Mouse (Mus musculus) layer of hippocampus, adult 18-20 months (tissue): ENCODE results near the gene Dnajc12. TPM values are rescaled to one million over a fixed set of nuclear protein-coding genes. Genes with fewer than 3 reads are reported as not detected.
"Not testable (repeated sequence)": the region's sequence is repeated elsewhere in the genome, so short reads cannot be mapped to it uniquely, and the experiment has no call there.

ENCODE experiments used
- DNase-seq, 2 experiments: peaks; one replicate each; pipeline ENCODE4 v3.0.0; 2022; ENCODE audit warnings: low spot score in 2 of 2
- total RNA-seq, 2 experiments: library from RNA; stranded (reverse); gene quantifications; 2 replicates each; pipeline ENCODE4 v1.2.3; 2021

Gene Dnajc12
- total RNA-seq, 2 experiments from 2014 or later = 20.8 to 23.4 TPM

DNA sequence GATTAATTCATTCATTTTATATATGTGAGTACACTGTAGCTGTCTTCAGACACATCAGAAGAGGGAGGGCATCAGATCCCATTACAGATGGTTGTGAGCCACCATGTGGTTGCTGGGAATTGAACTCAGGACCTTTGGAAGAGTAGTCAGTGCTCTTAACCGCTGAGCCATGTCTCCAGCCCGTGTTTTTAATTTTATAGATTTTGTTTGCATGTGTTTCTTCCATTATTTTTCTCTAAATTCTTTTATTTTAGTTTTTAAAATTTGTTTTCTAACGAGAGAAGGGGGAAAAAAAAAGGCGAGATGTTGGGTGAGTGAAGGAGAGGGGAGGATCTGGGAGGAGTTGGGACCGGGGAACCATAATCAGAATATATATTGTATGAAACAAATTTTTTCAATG lies 3.7 kb downstream of the Dnajc12 start:
- not testable (repeated sequence) for DNase-seq

DNA sequence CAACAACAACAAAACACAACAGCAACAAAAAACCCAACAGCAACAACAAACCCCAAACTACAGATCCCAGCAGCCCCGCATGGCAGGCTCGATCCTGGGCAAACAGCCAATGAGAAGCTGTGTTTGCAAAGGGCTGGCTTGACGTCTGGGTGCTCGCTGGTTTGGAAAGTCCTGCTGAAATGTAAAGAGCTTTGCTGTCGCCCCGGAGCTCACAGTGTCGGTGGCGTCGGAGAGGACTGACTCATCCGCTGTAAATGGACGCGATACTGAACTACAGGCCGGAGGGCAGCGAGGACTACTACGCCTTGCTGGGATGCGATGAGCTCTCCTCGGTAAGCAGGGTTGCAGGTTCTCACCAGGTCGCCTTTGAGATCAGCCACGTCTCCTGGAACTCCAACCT lies 4.2 kb downstream of the Dnajc12 start:
- DNase-seq = peak; percentile 83 to 92

DNA sequence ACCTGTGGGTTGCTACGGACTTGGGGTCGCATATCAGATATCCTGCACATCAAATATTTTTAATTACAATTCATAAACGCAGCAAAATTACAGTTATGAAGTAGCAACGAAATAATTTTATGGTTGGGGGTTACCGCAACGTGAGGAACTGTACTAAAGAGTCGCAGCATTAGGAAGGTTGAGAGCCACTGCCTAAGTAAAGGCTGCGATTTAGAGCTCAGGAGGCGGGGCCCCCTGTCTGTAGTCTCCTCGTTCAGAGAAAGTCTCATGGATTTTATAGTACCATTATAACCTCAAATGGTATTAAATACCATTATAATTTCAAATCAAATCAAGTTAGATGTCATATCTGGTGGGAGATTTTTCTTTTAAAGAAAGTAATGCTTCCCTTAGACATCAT lies 4.7 kb downstream of the Dnajc12 start:
- no peak for DNase-seq

DNA sequence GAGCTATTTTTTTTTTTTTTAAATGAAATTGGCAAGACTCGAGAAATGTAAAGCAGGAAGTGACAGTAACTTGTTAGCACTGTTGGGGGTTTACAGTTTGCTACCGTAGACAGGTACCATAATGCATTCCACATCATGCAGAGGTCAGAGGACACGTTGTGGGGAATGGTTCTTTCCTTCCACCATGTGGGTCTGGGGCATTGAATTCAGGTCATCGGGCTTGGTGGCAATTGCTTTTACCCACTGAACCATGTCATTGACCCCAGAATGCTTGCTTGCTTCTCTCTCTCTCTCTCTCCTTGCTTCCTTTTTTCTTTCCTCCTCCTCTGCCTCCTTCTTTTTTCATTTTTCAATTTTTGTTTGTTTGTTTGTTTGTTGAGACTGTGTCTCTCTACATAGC lies 6.7 kb downstream of the Dnajc12 start:
- no peak for DNase-seq

DNA sequence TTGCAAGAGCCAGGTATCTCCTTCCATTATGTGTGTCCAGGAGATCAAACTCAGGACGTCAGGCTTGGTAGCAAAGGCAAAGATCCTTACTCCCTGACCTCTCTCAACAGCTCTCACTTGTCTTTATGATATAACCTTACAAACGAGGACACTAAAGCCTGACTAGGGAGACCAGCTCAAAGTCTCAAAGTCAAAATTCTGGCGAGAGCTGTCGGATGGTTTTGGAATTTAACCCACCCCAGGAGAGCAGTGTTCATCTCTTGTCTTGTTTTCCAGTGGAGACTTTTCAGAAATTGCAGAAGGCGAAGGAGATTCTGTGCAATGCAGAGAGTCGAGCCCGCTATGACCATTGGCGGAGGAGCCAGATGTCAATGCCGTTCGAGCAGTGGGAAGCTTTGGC lies 14.7 kb downstream of the Dnajc12 start:
- DNase-seq = no peak

DNA sequence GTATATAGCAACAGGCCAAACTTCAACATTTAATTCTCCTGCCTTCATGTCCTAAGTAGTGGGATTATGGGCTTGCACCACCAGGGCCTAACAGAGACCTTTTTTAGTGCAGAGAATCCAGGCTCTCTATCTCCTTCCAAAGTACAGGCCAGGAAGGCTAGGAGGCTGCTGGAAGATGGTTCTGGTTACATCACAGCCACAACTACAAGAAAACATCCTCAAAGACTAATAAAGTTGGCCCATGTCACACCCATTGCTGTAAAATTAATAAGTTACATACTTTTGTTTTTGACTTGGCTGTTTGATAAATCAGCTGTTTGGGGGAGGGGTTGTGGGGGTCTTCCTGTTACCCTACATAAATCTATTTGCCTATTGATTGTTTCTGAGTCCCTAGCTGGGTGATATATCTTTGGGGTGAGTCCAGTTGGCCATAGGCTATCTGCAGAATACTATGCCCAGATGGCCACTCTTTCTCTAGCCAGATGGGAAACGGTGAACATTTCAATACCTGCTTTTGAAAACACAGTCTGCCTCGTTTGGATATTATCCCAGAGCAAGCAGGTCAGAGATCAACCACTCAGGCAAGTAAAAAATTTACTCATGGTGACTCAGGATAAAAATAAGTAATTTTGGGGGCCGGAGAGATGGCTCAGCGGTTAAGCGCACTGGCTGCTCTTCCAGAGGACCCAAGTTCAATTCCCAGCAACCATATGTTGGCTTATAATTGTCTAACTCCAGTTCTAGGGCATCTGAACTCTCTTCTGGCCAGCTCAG lies 20.7 kb downstream of the Dnajc12 start:
- no peak for DNase-seq

DNA sequence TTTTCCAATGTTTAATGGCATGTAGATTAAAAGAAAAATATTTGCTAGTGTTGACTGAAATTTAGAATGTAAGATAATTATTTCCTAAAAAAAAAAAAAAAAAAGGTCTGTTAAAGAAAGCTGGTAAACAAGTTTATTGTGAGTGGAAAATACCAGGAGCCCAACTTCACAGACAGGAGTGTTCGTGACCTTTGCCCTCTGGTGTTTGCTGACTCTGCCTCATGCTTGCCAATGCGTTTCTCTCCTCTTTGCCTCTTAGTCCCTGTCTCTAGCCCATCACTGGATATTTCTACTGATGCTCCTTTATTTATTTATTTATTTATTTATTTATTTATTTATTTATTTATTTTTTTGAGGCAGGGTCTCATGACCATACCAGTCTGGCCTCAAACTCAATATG lies 21.4 kb downstream of the Dnajc12 start:
- DNase-seq = no peak

DNA sequence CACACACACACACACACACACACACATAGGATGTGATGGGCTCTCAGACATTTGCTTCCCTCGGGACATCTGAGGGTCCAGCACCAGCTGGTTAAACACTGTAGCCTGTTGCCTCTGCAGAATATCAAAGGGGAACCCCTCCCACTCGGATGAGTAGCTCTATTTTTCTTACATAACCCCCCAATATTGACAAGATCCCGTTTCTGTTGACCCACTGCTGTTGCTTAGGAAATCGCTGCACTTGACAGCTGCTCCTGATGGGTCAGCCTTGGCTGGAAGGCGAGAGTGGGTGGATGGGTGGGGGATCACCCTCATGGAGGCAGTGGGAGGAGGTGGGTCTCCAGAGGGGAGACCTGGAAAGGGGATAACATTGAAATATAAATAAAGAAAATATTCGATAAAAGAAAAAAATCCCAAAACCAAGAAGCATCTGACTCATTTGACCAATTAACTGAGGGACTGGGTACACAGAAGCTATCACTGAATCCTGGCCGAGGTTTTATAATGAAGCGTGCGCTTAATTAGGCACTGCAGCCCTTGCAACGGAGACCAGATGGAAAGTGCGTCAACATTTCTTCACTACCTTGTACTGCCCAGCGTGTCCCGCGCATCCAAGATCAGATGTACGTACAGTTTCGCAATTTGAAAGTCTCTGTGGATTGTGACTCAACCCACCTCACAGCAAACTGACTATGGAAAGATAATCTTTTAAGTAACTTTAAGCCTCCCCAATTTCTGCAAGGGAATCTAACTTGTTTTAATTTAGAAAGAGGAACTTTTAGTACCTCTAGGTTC lies 28.1 kb downstream of the Dnajc12 start:
- peak in 1 of 2 experiments; percentile 13 for DNase-seq

DNA sequence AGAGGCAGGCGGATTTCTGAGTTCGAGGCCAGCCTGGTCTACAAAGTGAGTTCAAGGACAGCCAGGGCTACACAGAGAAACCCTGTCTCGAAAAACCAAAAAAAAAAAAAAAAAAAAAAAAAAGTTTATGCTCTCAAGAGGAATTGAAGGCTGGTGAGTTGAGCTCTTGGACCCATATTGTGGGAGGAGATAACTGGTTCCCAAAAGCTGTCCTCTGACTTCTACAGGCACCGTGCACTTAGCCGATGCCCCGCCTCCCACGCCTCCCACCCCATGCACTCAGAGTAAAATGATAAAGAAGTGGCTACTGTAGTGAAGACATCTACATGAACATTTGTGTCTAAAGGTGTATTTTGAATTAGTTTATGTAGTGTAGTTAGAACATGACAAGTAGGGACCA lies 29.4 kb downstream of the Dnajc12 start:
- DNase-seq = not testable (repeated sequence)

DNA sequence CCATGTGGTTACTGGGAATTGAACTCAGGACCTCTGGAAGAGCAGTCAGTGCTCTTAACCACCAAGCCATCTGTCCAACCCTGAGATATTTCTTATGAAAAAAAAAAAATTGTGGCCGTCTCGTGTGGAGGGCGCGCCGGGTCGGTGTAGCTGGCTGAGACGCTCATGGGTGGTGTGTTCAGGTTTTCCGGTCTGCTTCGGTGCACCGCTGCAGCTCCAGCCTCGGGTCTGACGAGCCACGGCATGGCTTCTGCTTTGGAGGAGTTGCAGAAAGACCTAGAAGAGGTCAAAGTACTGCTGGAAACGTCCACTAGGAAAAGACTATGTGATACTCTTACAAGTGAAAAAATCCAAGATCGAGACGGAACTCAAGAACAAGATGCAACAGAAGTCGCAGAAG lies 30.5 kb downstream of the Dnajc12 start:
- no peak for DNase-seq

DNA sequence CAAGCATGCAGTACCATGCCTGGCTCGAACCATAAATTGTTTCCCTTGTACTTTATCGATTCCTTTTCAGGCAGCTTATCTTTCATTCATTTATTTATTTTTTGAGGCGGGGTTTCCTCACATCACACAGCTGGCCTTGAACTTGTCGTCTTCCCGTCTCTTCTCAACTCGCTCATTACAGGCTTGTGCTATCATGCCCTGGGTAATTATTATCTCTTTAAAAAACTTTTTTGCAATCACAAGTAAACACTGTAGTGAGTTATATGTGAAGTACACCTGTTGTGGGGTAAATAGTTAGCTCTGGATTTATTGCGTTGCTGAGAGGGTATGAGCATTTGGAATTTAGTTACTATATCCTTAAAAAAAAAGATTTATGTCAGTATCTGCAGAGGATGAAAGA lies 33.0 kb downstream of the Dnajc12 start:
- DNase-seq = no peak

DNA sequence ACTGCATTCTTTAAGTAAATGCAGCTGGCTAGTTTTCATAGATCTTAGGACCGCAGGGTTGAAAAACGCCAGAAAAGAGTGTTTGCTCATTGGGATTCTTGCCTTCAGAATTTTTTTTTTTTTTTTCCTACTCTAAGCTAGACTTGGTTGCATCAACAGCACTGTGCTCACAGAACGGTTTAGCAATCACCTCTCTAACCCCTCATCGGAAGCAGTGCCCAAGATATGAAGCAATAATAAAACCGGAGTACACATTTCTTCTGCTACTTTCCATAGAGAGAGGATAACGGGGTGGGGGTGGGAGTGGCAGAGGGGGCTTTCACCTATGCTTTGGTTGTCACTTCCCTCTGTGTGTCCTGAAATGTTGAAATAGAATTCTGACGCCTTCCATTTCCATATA lies 33.6 kb downstream of the Dnajc12 start:
- DNase-seq = no peak

DNA sequence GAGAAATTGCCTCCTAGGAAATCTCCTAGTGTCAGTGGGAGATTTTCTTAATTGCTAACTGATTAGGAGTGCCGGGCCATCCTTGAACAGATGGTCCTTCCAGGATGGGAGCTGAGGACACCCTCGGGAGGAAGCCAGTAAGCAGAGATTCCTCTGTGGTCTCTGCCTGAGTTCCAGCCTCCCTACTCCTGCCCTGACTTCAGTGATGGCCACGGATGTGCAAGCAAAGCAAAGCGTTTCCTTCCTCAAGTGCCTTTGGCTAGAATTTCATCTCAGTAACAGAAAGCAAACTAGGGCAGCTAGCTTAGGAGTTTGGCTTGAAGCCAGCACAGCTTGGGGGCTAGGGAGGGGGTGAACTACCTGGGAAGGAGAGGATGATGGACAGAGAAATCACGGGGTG lies 34.8 kb downstream of the Dnajc12 start:
- no peak for DNase-seq

DNA sequence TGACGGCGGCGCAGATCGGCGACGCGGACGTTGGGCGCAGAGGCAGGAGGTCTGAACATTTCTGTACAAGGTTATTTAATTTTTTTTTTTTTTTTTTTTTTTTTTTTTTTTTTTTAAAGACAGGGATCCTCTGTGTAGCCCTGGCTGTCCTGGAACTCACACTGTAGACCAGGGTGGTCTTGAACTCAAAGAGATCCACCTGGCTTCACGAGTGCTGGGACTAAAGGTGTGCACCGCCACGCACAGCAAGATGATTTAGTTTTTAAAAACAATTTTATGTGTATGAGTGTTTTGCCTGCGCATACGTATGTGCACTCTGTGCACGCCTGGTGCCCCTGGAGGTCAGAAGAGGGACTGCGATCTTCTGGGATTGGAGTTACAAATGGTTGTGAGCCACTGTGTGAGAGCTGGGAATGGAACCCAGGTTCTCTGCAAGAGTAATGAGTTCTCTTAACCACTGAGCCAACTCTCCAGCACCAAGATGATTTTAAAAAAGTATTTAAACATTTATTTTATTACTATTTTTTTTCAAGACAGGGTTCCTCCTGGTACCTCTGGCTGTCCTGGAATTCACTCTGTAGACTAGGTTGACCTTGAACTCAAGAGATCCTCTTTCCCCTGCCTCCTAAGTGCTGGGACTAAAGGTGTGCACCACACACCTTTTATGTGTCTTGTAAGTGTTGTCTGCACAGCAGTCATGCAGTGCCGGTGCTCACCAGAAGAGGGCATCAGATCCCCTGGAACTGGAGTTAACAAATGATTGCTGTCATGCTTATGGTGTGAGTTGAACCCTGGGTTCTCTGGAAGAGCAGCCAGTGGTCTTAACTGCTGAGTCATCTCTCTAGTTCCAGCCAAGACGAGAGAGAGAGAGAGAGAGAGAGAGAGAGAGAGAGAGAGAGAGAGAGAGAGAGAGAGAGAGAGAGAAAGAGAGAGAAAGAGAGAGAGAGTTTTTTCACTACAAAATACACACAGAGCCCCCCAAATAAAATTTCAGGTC lies 39.8 kb downstream of the Dnajc12 start, which contains the start of gene Gm7075:
Gene Gm7075, minus strand, starts transcription at position 51 of the 997 bp plus-strand sequence.
- DNase-seq = peak in 1 of 2 experiments; percentile 24

DNA sequence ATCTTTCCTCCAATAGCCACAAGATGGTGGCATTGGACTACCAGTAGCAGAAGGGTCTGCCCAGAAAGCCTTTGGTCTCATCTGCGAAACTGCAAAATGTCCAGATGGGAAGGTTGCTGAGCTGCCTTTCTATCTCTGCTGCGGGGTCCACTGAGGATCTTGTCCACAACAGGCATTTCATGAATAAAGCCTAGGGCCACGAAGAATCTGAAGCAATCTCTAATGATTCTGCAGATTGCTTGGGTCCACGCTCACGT lies 40.4 kb downstream of the Dnajc12 start:
- DNase-seq = no peak

DNA sequence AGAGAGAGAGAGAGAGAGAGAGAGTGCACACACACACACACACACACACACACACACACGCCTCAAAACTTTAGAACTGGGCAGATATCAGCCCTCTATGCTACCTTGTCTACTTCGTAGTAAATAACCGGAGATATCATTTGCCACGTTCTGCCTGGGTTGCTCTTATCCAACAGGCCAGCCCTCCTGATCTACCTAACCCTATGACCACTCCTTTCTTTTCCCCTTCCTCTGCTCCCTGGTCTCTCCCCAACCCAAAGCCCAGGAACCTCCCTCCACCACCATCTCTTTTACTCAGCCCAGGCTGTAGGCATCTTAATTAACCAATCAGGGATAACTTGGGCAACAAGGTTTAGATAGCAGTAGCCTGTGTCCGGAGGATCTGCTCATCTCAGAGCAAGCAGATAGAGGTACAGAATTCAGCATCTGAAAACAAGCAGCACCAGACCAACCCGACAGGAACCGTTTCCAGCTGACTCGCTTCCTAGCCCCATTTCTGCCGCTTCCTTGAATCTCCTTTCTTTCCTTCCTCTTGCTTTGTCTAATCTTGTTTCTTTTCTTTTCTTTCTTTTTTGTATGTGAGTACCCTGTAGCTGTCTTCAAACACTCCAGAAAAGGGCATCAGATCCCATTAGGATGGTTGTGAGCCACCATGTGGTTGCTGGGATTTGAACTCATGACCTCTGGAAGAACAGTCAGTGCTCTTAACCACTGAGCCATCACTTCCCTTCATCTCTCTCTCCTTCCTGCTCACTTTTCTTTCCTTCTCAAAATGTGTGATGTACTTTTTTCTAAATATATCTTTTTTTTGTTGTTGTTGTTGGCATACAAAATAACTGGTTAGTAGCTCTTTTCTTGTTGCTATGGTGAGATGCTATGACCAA lies 41.6 kb downstream of the Dnajc12 start:
- DNase-seq = no peak

DNA sequence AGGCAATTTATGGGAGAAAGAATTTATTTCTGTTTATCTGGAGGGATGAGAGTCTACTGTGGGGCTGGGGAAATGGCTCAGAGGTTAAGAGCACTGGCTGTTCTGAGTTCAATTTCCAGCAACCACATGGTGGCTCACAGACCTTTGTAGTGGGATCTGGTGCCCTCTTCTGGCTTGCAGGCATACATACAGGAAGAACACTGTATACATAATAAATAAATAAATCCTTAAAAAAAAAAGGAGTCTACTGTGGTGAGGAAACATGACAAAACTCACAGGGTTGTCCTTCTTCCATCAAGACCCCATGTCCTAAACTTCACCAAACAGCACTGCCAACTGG lies 42.2 kb downstream of the Dnajc12 start:
- peak in 1 of 2 experiments; percentile 23 for DNase-seq

DNA sequence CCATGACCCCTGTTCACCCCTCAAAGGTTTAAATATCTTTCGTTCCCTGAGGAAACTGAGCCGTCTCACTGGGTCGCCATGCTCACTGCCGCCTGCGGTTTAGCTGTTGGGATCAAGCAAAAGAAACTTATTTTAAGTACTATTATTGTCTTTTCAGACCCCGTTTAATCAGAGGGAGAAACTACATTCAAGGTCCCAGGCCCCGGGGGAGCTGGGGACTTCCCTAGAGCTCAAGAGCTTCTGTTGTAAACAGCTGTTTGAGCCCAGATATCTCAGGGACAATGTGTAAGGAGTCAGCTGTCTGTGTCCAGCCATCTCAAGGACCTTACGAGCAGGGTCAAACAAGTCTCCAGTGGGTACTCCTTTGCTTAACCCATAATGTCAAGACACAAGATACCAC lies 44.9 kb downstream of the Dnajc12 start:
- no peak for DNase-seq

DNA sequence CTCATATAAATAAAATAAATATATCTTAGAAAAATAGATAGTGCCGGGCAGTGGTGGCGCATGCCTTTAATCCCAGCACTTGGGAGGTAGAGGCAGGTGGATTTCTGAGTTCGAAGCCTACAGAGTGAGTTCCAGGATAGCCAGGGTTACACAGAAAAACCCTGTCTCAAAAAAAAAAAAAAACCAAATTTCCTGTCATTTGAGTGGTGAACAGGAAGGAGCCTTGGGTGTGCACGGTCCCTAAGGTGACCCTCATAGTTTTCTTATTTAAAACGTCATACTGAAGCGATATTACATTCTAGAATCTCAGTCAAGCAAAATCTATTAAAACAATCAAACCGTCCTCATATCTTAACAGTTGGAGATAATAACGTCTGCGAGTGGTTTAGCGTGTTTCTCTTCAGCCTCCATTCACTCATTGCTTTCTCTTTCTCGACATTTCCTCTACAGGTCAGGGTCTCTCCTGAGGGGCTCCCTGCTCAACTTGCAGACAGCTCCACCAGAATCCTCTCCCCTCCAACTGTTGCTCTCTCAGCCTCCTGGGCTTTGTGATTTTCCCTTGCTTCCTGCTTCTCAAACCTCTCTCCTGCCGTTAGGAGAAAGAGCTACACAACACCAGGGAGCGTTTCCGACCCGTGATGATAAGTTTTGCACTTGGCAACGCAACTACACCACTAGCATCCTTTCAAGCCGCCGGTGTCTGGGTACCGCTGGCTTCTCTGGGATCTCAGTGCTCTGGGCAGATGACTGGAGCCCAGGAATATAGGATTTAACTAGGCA lies 46.2 kb downstream of the Dnajc12 start:
- peak in 1 of 2 experiments; percentile 54 for DNase-seq

DNA sequence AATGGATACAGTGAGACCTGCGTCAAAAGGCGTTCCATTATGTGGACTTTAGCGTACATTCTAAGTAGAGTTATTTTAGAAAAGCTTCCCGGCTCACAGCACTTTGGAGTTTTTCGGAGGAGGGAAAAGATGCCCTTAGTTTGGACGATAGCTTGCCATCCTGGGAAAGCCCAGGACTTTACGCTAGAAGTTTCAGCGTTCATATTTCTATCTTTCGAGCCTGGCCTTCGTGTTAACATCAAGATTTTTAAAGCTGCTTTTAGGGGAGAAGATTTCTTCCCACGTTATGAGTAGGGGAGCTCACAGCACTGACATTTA lies 46.7 kb downstream of the Dnajc12 start:
- no peak for DNase-seq
